Mouse (Mus musculus): ENCODE results near the gene Map3k10.

DNA sequence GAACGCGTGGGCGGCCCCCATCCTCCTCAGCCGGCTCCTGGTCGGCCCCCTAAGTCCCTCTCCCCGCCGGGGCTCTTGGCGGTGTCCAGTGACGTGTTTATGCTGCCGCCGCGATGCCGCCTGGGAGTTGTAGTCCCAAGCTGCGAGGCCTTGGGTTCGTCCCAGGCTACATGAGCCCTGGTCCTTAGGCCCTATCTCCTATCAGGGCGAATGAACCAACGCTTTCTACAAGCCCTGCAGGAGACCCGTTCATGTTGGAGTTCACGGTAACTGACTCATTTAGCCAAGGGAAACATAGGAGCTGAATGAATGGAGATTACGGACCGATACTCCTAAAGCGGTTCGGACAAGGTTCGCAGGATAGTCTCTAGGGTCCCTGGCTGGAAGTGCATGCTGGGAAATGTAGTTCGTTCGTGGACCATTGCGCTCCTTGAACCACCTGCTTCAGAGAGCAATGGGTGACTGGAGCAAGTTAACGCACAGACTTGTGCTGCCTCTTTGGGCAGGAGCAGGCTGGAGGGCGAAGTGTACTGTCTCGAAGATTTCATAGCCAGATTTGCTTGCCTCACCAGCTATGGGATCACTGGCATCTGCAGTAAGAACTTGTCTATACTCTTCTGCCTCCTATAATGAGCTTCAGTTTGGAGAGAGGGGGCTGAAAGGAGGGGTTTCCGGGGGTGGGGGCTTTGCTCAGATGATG, at the start of gene Map3k10:
- no peak for TF ChIP-seq POLR2A (IDR thresholded peaks at IDR 0.05; ENCODE audit: low read depth, low read length)
- no peak for TF ChIP-seq CTCF (conservative IDR thresholded peaks at IDR 0.05; ENCODE audit: insufficient read depth, insufficient read length, low read depth, low read length)

Data from kidney, adult 2 months (tissue).